Mouse (Mus musculus) limb, embryonic 12.5 days (tissue): ENCODE measurements around the gene G0s2. TPM values are rescaled to one million over a fixed set of nuclear protein-coding genes. Genes with fewer than 3 reads are reported as not detected.

Experiments used
- ATAC-seq: fragments of 200-750 bp; cut with Nextera tagmentation; 2 replicates; pipeline ENCODE4 v1.8.0; 2017; ENCODE audit warnings: low read depth, moderate TSS enrichment; ENCODE audit not compliant: insufficient number of reproducible peaks, insufficient read depth, low FRiP score, low TSS enrichment
- H3K27ac ChIP-seq: fragments of 300-500 bp; sonication (generic); 2 replicates; pipeline ENCODE4 v1.5.1; 2016; ENCODE audit warnings: mild to moderate bottlenecking, moderate library complexity
- H3K27me3 ChIP-seq: fragments of 300-500 bp; sonication (generic); 2 replicates; pipeline ENCODE4 v1.6.1; 2016; ENCODE audit warnings: mild to moderate bottlenecking, moderate library complexity
- H3K36me3 ChIP-seq: fragments of 300-500 bp; sonication (generic); 2 replicates; pipeline ENCODE4 v1.6.1; 2016; ENCODE audit warnings: mild to moderate bottlenecking, moderate library complexity
- H3K4me1 ChIP-seq: fragments of 300-500 bp; sonication (generic); replicated peaks from 2 replicates; pipeline ENCODE4 v1.6.1; 2016
- H3K4me2 ChIP-seq: fragments of 300-500 bp; sonication (generic); 2 replicates; pipeline ENCODE4 v1.6.1; 2016; ENCODE audit warnings: mild to moderate bottlenecking, moderate library complexity
- H3K4me3 ChIP-seq: fragments of 300-500 bp; sonication (generic); replicated peaks from 2 replicates; pipeline ENCODE4 v1.5.1; 2016; ENCODE audit warnings: mild to moderate bottlenecking
- H3K9ac ChIP-seq: fragments of 300-500 bp; sonication (generic); replicated peaks from 2 replicates; pipeline ENCODE4 v1.6.1; 2016; ENCODE audit warnings: mild to moderate bottlenecking, moderate library complexity
- H3K9me3 ChIP-seq: fragments of 300-500 bp; sonication (generic); 2 replicates; pipeline ENCODE4 v1.6.1; 2016; ENCODE audit warnings: mild to moderate bottlenecking, moderate library complexity
- WGBS: fragments of 180-500 bp; shearing (Covaris S2); methylation state at CpG from one replicate; pipeline ENCODE4 v1.1.7; 2016; 5-methylcytosine and 5-hydroxymethylcytosine counted together
- polyA plus RNA-seq: library from polyadenylated mRNA; unstranded; fragments of >200 nt; fragmentation: Nextera tagmentation; extraction: Ambion mirVana; gene quantifications from 2 replicates; pipeline ENCODE4 v1.2.1, GENCODE M21; 2016

G0s2 gene
- polyA plus RNA-seq, 1 experiment from 2014 or later: 10.4 TPM

DNA sequence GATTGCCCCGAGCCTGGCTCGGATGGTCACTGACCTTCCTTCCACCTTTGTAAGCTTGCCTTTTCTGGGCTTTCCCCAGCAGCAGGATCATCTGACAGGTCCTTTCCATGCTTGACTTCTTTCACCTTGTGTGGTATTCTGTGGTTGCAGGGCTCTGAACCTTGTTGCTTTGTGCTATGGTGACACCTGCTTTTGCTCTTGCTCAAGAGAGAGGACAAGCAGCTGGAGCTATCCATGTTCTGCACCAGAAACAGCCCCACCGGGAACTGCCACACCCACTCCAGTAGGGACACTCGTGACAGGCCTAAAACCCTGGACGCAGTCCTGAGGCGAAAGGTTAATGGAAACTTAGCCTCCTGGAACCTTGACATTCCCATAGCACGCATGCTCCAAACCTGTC is 21.6 kb downstream of the G0s2 start:
- no peaks in the 10 kb centered on the region for H3K27me3 ChIP-seq
- H3K9ac ChIP-seq: no peak overlapping the region
- no peak overlapping the region for H3K27ac ChIP-seq
- ATAC-seq: no peak
- peaks cover 6% of the 10 kb centered on the region for H3K4me1 ChIP-seq
- H3K9me3 ChIP-seq: no peaks in the 10 kb centered on the region
- no peak overlapping the region for H3K4me3 ChIP-seq
- no peak overlapping the region for H3K4me2 ChIP-seq
- WGBS: 81% methylated on average over 7 of the region's 7 CpGs
- H3K36me3 ChIP-seq: no peaks in the 10 kb centered on the region

DNA sequence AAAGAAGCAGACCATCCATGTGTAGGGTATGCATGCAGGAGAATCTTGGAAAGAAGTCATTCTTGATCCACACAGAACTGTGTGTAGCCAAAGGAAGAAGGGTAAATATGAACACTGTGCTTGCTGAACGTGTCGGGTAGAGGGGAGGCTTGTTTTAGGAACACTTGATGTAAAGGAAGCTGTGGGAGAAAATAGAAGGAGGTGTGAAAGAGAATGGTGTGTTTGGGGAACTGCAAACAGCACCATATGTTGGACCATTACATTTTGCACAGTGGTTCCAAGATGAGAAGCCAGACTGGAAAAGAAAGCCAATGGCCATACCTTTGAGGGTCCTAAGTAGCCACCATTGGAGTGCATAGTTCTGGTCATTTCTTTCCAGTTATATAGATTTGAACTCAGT is 23.0 kb downstream of the G0s2 start:
- H3K4me3 ChIP-seq: no peak overlapping the region
- H3K9me3 ChIP-seq: no peaks in the 10 kb centered on the region
- peaks cover 6% of the 10 kb centered on the region for H3K4me1 ChIP-seq
- H3K9ac ChIP-seq: no peak overlapping the region
- no peaks in the 10 kb centered on the region for H3K36me3 ChIP-seq
- H3K4me2 ChIP-seq: no peak overlapping the region
- no peaks in the 10 kb centered on the region for H3K27me3 ChIP-seq
- 81% methylated on average over 2 of the region's 2 CpGs for WGBS
- no peak overlapping the region for H3K27ac ChIP-seq
- no peak for ATAC-seq

DNA sequence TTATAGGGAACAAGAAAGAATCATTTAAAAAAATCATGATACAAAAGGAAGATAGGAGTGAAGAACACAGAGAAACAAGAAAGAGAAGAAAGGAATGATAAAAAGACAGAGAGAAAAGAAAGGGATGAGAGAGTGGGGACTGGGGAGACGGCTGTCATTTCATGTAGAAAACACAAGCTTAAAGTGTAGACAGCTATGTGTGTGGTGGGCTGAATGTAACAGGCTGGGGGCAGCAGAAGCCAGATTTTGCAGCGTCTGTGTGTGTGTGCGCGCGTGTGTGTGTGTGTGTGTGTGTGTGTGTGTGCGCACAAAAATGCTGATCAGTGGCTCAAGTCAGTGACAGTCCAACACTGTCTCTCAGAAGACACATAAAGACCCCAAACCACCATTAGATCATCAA is 28.8 kb downstream of the G0s2 start:
- H3K4me2 ChIP-seq: no peak overlapping the region
- WGBS: 82% methylated on average over 6 of the region's 6 CpGs
- H3K36me3 ChIP-seq: no peaks in the 10 kb centered on the region
- H3K4me1 ChIP-seq: no peaks in the 10 kb centered on the region
- no peaks in the 10 kb centered on the region for H3K27me3 ChIP-seq
- no peak overlapping the region for H3K4me3 ChIP-seq
- H3K9me3 ChIP-seq: no peaks in the 10 kb centered on the region
- no peak overlapping the region for H3K9ac ChIP-seq
- no peak overlapping the region for H3K27ac ChIP-seq
- ATAC-seq: no peak

DNA sequence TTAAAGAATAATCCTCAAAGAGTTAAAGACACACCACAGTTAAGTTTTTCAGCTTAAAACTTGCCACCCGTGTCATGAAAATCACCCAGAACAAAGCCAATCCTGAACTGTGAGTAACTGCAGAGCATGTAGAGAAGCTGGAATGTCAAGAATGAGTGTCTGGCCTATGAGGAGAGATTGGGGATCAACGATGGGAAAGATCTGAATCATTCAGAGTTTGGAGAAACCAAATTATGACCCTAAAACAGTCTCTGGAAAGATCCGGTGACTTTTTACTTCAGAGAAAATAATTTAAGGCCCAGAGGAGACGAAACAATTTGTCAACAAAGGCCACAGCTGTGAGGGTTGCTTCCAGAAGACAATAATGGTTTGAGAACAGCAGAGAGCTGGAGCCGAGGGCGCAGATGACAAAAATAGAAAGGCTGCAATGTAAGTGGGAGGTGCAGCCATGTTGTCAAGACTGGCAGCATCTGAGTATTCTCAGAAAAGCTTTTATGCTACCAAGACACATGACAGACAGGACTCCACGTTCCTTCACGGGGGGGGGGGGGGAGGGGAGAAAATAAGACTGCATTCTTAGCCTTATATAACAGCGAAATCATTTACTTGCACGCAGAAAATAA is 29.3 kb downstream of the G0s2 start:
- 63% methylated on average over 10 of the region's 10 CpGs for WGBS
- no peak overlapping the region for H3K27ac ChIP-seq
- H3K36me3 ChIP-seq: no peaks in the 10 kb centered on the region
- H3K4me3 ChIP-seq: no peak overlapping the region
- H3K9ac ChIP-seq: no peak overlapping the region
- H3K4me1 ChIP-seq: no peaks in the 10 kb centered on the region
- H3K9me3 ChIP-seq: no peaks in the 10 kb centered on the region
- no peak overlapping the region for H3K4me2 ChIP-seq
- no peaks in the 10 kb centered on the region for H3K27me3 ChIP-seq
- ATAC-seq: no peak

DNA sequence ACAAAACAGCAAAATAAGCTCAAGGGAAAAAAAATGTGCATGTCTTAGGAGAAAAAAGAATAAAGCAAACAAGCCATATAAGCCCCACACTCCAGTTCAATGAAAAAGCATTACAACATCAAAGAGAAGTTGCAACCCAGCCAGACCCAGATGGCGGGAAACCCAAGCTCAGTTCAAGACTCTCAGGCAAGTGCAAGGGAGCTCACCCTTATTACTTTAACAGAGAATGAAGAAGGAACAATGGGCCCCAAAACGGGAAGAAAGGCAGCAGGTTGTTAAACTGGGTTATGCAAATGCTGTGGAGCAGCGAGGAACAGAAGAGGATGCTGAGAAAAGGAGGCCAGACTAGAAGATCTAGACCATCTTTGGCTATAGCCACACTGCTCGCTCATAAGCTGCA is 30.2 kb downstream of the G0s2 start:
- ATAC-seq: no peak

DNA sequence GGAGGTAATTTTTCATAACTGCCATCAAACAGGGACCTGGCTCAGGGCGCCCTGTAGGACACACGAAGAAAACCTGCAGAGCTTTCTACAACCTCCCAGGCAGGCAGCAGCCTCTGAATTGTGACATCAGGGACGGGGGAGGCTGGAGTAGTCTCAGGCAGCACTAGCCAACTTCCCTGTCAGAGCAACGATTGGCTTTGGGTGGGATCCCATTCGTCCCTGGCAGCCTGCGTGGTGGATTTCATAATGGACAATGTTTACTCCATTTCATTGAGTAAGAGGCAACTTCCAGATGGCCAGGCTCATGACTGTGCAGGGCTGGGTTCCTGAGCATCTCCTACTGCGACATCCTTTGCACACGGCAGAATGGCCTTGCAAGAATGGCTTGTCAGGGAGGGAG is 30.8 kb downstream of the G0s2 start:
- Histone ChIP-seq H3K4me1 (no peaks in the 10 kb centered on the region), H3K9me3 (no peaks in the 10 kb centered on the region), H3K9ac (no peak overlapping the region), H3K4me2 (no peak overlapping the region), H3K36me3 (no peaks in the 10 kb centered on the region), H3K4me3 (no peak overlapping the region), H3K27me3 (no peaks in the 10 kb centered on the region), H3K27ac (no peak overlapping the region)
- WGBS: 78% methylated on average over 8 of the region's 8 CpGs
- ATAC-seq: no peak

More for the DNA sequence above, 30.2 kb downstream of the G0s2 start:
- Histone ChIP-seq H3K27ac (no peak overlapping the region), H3K36me3 (no peaks in the 10 kb centered on the region), H3K4me3 (no peak overlapping the region), H3K9me3 (no peaks in the 10 kb centered on the region), H3K4me2 (no peak overlapping the region), H3K27me3 (no peaks in the 10 kb centered on the region), H3K4me1 (no peaks in the 10 kb centered on the region), H3K9ac (no peak overlapping the region)
- 65% methylated on average over 4 of the region's 4 CpGs for WGBS

DNA sequence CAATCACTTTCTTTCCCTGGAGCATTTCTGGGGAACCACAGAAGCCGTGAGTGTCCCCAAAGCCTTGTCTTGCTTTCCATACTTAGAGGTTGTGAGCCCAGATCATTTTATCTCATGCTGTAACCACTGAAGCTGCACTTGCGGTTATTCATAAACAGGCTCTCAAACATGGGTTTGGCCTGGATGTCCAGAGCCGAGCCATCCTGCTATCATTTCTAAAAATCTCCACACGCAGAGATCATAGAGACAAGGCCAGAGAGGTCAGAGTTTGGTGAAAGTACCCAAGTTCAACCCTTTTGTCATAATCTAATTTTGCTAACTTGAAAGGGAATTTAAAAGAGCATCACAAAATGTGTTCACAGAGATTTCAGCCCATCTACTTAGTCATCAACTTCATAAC is 31.6 kb downstream of the G0s2 start:
- Histone ChIP-seq H3K4me2 (no peak overlapping the region), H3K4me1 (no peaks in the 10 kb centered on the region), H3K9ac (no peak overlapping the region), H3K36me3 (no peaks in the 10 kb centered on the region), H3K27ac (no peak overlapping the region), H3K4me3 (no peak overlapping the region), H3K27me3 (no peaks in the 10 kb centered on the region), H3K9me3 (no peaks in the 10 kb centered on the region)
- ATAC-seq: no peak
- 88% methylated on average over 4 of the region's 4 CpGs for WGBS

DNA sequence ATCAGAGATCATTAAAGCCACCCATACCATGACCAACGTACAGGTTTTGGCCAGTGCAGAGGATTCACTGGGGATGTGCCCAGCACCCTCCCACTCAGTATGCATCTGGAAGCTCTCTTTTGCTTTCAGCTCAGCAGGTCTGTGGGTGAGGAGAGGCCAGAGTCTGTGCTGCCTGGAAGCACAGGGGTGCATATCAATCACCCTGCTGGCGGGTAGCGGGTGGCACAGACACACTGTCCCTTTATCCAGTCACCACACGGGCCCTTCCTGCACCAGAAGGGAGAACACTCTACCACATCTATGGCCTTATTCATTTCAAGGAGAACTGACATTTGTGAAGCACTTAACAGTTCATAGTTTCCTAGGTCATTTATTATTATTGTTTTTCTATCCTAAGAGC is 34.6 kb downstream of the G0s2 start:
- Histone ChIP-seq H3K4me2 (no peak overlapping the region), H3K27ac (no peak overlapping the region), H3K4me3 (no peak overlapping the region), H3K9ac (no peak overlapping the region), H3K4me1 (no peaks in the 10 kb centered on the region), H3K36me3 (no peaks in the 10 kb centered on the region), H3K9me3 (no peaks in the 10 kb centered on the region), H3K27me3 (no peaks in the 10 kb centered on the region)
- ATAC-seq: no peak
- WGBS: 52% methylated on average over 4 of the region's 4 CpGs

DNA sequence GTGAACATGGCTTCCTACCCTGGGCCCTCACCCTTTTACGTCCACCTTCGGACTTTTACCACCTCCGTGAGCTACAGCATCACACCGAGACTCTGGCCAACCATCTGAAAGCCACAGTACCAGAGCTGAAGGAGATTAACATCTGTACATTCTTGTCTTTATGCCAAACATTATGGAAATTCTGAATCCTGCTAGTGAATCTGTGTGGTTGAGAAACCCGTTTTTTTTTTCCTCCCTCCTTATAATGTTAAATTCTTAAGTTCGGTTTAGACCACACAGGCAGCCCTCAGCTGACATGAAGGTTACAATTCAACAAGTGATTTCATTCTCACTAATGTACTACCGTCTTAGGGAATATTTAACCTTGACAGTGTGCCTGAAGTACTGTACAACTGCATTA is 38.1 kb downstream of the G0s2 start:
- Histone ChIP-seq H3K36me3 (no peaks in the 10 kb centered on the region), H3K27ac (no peak overlapping the region), H3K27me3 (no peaks in the 10 kb centered on the region), H3K4me1 (no peaks in the 10 kb centered on the region), H3K4me3 (no peak overlapping the region), H3K9ac (no peak overlapping the region), H3K9me3 (no peaks in the 10 kb centered on the region), H3K4me2 (no peak overlapping the region)
- no peak for ATAC-seq
- 88% methylated on average over 7 of the region's 7 CpGs for WGBS

DNA sequence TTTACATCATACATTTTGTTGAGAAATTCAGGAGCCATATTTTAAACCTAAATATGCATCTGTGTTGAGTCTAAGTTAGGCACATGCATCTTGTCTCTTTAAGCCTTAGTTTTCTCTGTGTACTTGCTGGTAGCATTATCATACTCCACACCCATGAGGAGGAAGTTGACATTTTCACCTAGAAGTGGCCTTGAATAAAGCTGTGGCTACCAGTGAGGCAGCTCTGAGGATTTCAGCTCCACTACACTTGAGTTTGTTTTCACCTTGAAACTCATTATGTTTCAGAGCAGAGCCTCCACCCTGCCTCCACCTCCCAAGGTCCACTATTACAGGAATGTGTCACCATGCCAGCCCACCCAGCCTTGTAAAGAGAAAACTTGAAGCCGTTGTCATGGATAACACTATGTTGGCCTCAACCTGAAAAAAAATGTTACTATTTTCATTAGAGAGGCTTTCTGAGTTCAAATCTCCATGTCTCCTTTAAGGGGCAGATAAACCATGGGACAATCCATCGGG is 38.8 kb downstream of the G0s2 start:
- H3K27me3 ChIP-seq: no peaks in the 10 kb centered on the region
- H3K36me3 ChIP-seq: no peaks in the 10 kb centered on the region
- no peak overlapping the region for H3K4me3 ChIP-seq
- 90% methylated on average over 2 of the region's 2 CpGs for WGBS
- H3K4me2 ChIP-seq: no peak overlapping the region
- H3K4me1 ChIP-seq: no peaks in the 10 kb centered on the region
- H3K9me3 ChIP-seq: no peaks in the 10 kb centered on the region
- H3K27ac ChIP-seq: no peak overlapping the region
- H3K9ac ChIP-seq: no peak overlapping the region
- ATAC-seq: no peak

DNA sequence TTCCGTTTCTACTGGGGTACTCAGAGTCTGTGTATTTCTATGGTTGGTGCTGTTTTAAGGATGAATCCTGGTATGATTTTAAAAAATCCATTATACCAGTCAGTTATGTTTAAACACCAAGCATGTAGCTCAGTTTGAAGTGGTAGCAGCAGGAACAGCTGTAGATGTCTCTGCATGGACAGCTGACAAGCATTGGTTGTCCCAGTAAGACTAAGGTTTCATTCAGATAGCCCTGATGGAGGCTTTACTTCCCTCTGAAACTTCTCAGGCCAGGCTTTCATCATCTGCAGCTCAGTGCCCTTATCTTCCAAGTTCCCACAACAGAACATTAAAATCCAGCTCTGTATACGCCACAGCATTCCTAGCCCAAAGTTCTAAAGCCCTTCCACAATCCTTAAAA is 40.3 kb downstream of the G0s2 start:
- 83% methylated on average over 2 of the region's 2 CpGs for WGBS
- ATAC-seq: no peak

DNA sequence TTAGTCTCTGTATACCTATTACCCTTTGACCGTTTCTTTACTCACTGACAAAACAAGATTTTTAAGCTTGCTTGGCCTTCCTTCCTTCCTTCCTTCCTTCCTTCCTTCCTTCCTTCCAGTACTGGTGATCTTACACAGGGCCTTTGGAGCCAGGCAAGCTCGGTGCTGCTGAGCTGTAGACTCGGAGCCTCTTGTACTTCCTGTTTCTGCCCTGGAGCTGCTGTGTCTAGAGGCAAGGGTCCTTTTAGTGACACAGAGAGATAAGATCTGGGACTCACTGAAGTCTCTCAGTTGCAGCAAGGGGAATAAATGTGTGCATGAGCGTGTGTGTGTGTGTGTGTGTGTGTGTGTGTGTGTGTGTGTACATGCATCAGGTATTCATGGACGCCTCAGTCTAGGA is 42.1 kb downstream of the G0s2 start:
- Histone ChIP-seq H3K4me1 (peaks cover 10% of the 10 kb centered on the region), H3K9ac (no peak overlapping the region), H3K36me3 (no peaks in the 10 kb centered on the region), H3K4me3 (no peak overlapping the region), H3K4me2 (no peak overlapping the region), H3K27me3 (no peaks in the 10 kb centered on the region), H3K27ac (no peak overlapping the region), H3K9me3 (no peaks in the 10 kb centered on the region)
- WGBS: 75% methylated on average over 5 of the region's 5 CpGs
- no peak for ATAC-seq

More for the DNA sequence above, 40.3 kb downstream of the G0s2 start:
- Histone ChIP-seq H3K27me3 (no peaks in the 10 kb centered on the region), H3K4me2 (no peak overlapping the region), H3K4me1 (no peaks in the 10 kb centered on the region), H3K4me3 (no peak overlapping the region), H3K27ac (no peak overlapping the region), H3K9me3 (no peaks in the 10 kb centered on the region), H3K9ac (no peak overlapping the region), H3K36me3 (no peaks in the 10 kb centered on the region)
